Mouse (Mus musculus) intestine, postnatal 0 days (tissue): ENCODE data around the gene 6030468B19Rik. TPM values are rescaled to one million over a fixed set of nuclear protein-coding genes. Genes with fewer than 3 reads are reported as not detected.

Experiments used
- ATAC-seq: fragments of 200-750 bp; cut with Nextera tagmentation; 2 replicates; pipeline ENCODE4 v1.8.0; 2017; ENCODE audit warnings: mild to moderate bottlenecking, moderate TSS enrichment, moderate library complexity
- H3K27ac ChIP-seq: fragments of 300-500 bp; sonication (generic); 2 replicates; pipeline ENCODE4 v1.5.1; 2014; ENCODE audit warnings: mild to moderate bottlenecking, low read depth, low read length, moderate library complexity
- H3K27me3 ChIP-seq: fragments of 300-500 bp; sonication (generic); replicated peaks from 2 replicates; pipeline ENCODE4 v1.6.1; 2014; ENCODE audit warnings: low read length, mixed read lengths; ENCODE audit not compliant: control insufficient read depth, insufficient read depth
- H3K36me3 ChIP-seq: fragments of 300-500 bp; sonication (generic); 2 replicates; pipeline ENCODE4 v1.6.1; 2014; ENCODE audit warnings: mild to moderate bottlenecking, moderate library complexity; ENCODE audit not compliant: control insufficient read depth, insufficient read depth
- H3K4me1 ChIP-seq: fragments of 300-500 bp; sonication (generic); replicated peaks from 2 replicates; pipeline ENCODE4 v1.6.1; 2014; ENCODE audit warnings: antibody characterized with exemption, low read length, mixed read lengths; ENCODE audit not compliant: control insufficient read depth, insufficient read depth
- H3K4me2 ChIP-seq: fragments of 300-500 bp; sonication (generic); replicated peaks from 2 replicates; pipeline ENCODE4 v1.6.1; 2014; ENCODE audit warnings: low read depth, mild to moderate bottlenecking, moderate library complexity
- H3K4me3 ChIP-seq: fragments of 300-500 bp; sonication (generic); 2 replicates; pipeline ENCODE4 v1.5.1; 2014; ENCODE audit warnings: low read depth, low read length
- H3K9ac ChIP-seq: fragments of 300-500 bp; sonication (generic); 2 replicates; pipeline ENCODE4 v1.6.1; 2014; ENCODE audit warnings: mild to moderate bottlenecking, low read depth, low read length
- H3K9me3 ChIP-seq: fragments of 300-500 bp; sonication (generic); 2 replicates; pipeline ENCODE4 v1.6.1; 2016; ENCODE audit warnings: mixed run types; ENCODE audit not compliant: control insufficient read depth
- CTCF ChIP-seq: sonication (generic); IDR thresholded peaks from 2 replicates; pipeline ENCODE4 v1.5.1; 2016; ENCODE audit warnings: low read depth, mild to moderate bottlenecking, control low read depth, antibody characterized with exemption, moderate library complexity
- WGBS: fragments of 180-500 bp; shearing (Covaris S2); extraction: QIAGEN DNeasy Blood & Tissue Kit; methylation state at CpG from one replicate; pipeline ENCODE4 v1.1.7; 2014; 5-methylcytosine and 5-hydroxymethylcytosine counted together
- polyA plus RNA-seq: library from polyadenylated mRNA; unstranded; fragments of >200 nt; fragmentation: Nextera tagmentation; extraction: Ambion mirVana; gene quantifications from 2 replicates; pipeline ENCODE4 v1.2.1, GENCODE M21; 2015

6030468B19Rik gene
- polyA plus RNA-seq, 1 experiment from 2014 or later = not detected

- Histone ChIP-seq H3K27ac (peak overlapping the region; percentile 80; the same call in 1 of the 2 replicates), H3K4me2 (peak overlapping the region; percentile 89), H3K36me3 (peaks cover 8% of the 10 kb centered on the region; the same call in 1 of the 2 replicates), H3K27me3 (no peaks in the 10 kb centered on the region), H3K9ac (peak overlapping the region; percentile 34; the same call in 1 of the 2 replicates), H3K9me3 (no peaks in the 10 kb centered on the region), H3K4me1 (peaks cover 36% of the 10 kb centered on the region), H3K4me3 (no peak overlapping the region)
- TF ChIP-seq CTCF = no peak
- no peak for ATAC-seq
- WGBS = 48% methylated on average over 8 of the region's 8 CpGs
Observed at GRCm38 (mm10) chr11:117826916-117827315, 29.5 kb downstream of the 6030468B19Rik start.

GRCm38 (mm10) chr11:117827386-117827785 is 29.9 kb downstream of the 6030468B19Rik start:
- no peaks in the 10 kb centered on the region for H3K9me3 ChIP-seq
- no peaks in the 10 kb centered on the region for H3K27me3 ChIP-seq
- no peak for TF ChIP-seq CTCF
- WGBS = 18% methylated on average over 3 of the region's 3 CpGs
- H3K27ac ChIP-seq = peak overlapping the region; percentile 80; the same call in 1 of the 2 replicates
- H3K4me3 ChIP-seq = no peak overlapping the region
- peak overlapping the region; percentile 89 for H3K4me2 ChIP-seq
- no peak for ATAC-seq
- peaks cover 36% of the 10 kb centered on the region for H3K4me1 ChIP-seq
- 0 out of 2 replicates have a peak, but pooled peaks cover 4% of the 10 kb centered on the region for H3K36me3 ChIP-seq
- peak overlapping the region; percentile 34; the same call in 1 of the 2 replicates for H3K9ac ChIP-seq

DNA sequence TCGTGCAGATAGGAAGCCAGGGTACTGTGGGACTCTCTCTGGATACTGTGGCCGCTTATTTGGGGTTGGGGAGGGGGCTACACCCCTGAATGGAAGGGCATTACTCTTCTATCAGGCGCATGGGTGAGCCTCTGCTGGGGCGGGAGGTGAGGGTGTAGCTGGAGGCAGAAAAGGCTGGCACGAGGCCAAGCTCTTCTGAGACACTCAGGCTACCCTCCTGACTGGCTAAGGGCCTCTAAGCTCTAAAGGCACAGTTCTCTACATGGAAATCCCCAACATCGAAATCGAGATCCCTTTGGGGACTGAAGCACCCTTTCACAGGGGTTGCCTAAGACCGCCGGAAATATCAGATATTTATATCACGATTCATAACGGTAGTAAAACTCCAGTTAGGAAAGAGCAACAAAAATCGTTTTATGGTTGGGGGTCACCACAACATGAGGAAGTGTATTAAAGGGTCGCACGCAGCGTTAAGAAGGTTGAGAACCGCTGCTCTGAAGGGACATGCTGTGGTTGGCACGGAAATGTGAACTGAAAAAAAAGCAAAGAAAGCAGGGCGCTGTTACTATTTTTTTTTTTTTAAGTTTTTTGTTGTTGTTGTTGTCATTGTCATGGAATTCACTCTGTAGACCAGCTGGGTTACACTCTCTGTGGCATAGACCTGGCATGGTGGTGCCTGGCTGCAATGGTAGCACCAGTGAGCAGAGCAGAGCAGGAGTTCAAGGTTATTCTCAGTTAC is 30.9 kb downstream of the 6030468B19Rik start:
- no peak for ATAC-seq
- H3K4me3 ChIP-seq = no peak overlapping the region
- peak overlapping the region; percentile 80 for H3K27ac ChIP-seq
- peaks cover 34% of the 10 kb centered on the region for H3K4me1 ChIP-seq
- H3K27me3 ChIP-seq = no peaks in the 10 kb centered on the region
- no peaks in the 10 kb centered on the region for H3K36me3 ChIP-seq
- H3K9ac ChIP-seq = peak overlapping the region; percentile 34
- 36% methylated on average over 18 of the region's 18 CpGs for WGBS
- no peaks in the 10 kb centered on the region for H3K9me3 ChIP-seq
- H3K4me2 ChIP-seq = peak overlapping the region; percentile 89
- no peak for TF ChIP-seq CTCF

GRCm38 (mm10) chr11:117828888-117829604 is 31.6 kb downstream of the 6030468B19Rik start:
- Histone ChIP-seq H3K9me3 (no peaks in the 10 kb centered on the region), H3K4me1 (peaks cover 36% of the 10 kb centered on the region), H3K4me2 (peak overlapping the region; percentile 89; the same call in 1 of the 2 replicates), H3K4me3 (no peak overlapping the region), H3K27me3 (no peaks in the 10 kb centered on the region), H3K9ac (no peak overlapping the region), H3K27ac (peak overlapping the region; percentile 80), H3K36me3 (no peaks in the 10 kb centered on the region)
- peak; percentile 23 for ATAC-seq
- 26% methylated on average over 9 of the region's 9 CpGs for WGBS
- no peak for TF ChIP-seq CTCF

GRCm38 (mm10) chr11:117829671-117830215 is 32.3 kb downstream of the 6030468B19Rik start:
- Histone ChIP-seq H3K4me3 (no peak overlapping the region), H3K9ac (no peak overlapping the region), H3K9me3 (no peaks in the 10 kb centered on the region), H3K36me3 (no peaks in the 10 kb centered on the region), H3K4me2 (no peak overlapping the region), H3K27ac (peak overlapping the region; percentile 80), H3K27me3 (no peaks in the 10 kb centered on the region), H3K4me1 (peaks cover 34% of the 10 kb centered on the region)
- 26% methylated on average over 2 of the region's 2 CpGs for WGBS
- ATAC-seq = no peak
- no peak for TF ChIP-seq CTCF

- Histone ChIP-seq H3K27ac (peak overlapping the region; percentile 80), H3K27me3 (no peaks in the 10 kb centered on the region), H3K9ac (no peak overlapping the region), H3K36me3 (no peaks in the 10 kb centered on the region), H3K9me3 (no peaks in the 10 kb centered on the region), H3K4me2 (no peak overlapping the region), H3K4me3 (no peak overlapping the region), H3K4me1 (peaks cover 29% of the 10 kb centered on the region)
- 36% methylated on average over 9 of the region's 9 CpGs for WGBS
- TF ChIP-seq CTCF = no peak
- ATAC-seq = peak; percentile 15
Observed at GRCm38 (mm10) chr11:117830401-117830800, 32.9 kb downstream of the 6030468B19Rik start.
